Mouse (Mus musculus): Measurements from ENCODE around the gene Spata6.

DNA sequence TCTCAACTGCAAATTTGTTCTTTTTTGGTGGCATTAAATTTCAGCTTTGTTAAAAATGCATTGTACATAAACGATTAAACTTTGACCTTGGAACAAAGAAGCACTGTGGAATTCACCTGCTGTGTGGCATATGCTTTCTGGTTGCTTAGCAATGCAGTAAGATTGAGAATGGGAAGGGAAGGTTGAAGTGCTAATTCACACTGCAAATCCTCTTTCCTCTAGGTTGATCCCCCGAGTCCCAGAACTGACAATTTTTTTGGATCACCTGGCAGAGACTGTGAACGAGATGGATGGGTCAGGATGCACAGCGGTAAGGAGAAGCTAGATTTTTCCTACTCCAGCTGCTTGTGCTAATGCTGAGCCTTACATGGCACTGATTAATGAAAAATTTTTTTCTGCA is 60.7 kb downstream of the Spata6 start:
- TF ChIP-seq CTCF (IDR thresholded peaks at IDR 0.05; ENCODE audit: low read depth) (no peak), EP300 (optimal IDR thresholded peaks at IDR 0.05) (no peak)
